Mouse (Mus musculus): ENCODE results near the gene Prdm1.
A peak's percentile ranks its signal among the peaks of the same experiment; 100 is the strongest.

Prdm1 gene

DNA sequence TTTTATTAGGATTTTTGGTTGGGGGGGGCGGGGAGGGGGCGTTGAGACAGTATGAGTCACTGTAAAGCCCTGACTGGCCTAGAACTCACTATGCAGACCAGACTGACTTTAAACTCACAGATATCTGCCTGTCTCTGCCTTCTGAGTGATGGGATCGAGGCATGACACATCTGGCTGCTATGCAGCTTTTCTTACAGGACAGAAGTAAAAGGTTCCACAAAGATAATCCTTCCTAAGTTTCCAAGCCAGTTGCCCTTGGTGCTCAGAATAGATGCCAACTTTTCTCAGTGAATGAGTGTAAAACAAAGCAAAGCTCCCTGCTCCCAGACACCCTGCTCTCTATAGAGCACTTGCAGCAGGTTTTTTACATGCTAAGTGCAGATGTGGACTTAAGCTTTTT is 112.7 kb downstream of the Prdm1 start:
- DNase-seq = no peak

DNA sequence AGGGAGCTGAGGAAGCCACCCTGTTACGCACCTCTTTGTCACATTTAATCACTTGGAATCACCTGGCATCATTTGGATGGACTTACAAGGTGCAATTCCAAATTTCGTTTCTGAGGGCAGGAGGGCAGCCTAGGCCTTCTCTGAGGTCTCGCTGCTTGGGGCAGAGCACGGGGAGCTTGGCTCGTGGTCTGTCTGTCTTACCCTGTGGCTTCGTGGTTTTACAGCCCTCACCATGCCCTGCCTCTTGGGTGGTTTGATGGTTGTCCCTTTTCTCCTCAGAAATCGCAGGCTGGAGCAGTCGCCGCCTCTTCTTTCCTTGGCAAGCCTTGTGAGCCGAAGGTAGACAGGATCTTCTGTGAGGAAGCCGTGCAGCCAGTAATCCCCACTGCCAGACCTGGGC is 118.3 kb downstream of the Prdm1 start:
- no peak for DNase-seq

DNA sequence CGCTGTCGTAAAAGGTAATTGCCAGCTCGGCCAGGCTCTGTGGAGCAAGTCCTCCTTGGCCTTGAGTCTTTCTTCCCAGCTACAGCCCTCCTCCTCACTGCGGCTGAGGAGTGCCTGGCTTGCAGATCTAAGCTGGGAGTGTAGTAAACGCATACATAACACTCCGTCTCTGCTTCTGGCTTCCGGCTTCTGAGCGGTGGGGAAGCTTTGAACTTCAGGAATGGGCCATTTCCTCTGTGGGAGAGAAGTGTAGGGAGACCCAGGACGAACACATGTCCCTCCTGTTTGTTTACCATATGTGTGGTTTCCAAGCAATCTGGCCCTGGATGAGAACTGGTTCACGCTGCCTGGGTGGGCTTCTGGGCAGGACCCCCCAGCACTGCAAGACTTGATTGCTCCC is 119.2 kb downstream of the Prdm1 start:
- no peak for DNase-seq

DNA sequence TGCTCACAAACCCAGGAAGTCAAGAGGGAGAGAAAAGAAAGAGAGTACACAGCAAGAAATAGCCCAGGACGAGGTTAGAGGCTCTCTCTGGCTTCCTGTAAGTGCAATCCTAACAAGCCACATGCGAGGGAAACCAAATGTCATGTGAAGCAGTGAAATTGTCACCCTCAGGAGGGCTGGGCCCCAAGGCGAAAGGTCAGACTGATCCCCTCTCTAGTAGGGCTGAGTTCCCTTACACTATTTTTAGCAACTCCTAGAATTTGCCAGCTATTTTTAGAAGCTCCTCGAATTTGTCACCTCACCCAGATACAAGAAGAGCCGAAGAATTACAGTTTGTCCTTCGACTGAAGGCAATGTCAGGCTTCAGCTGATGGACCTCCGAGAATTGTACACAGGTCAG is 124.9 kb downstream of the Prdm1 start:
- peak; percentile 24 for DNase-seq

DNA sequence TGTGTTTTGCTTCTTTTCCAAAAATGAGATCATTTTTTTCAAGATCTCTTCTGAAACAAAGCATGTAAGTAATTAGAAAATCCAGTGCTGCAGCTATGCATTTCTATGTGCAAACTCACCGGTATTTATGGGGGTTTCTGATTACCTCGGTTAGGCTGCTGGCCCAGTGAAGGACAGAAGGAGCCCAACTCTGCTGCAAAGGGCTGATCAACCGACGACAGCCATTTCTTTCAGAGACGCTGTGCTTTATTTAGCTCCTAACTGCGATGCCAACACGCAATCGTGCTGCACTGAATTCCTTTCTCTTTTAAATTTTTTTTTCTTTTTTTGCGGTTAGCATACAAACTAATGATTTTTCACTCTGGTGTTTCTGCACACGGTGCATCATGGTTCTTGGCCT is 126.7 kb downstream of the Prdm1 start:
- DNase-seq = no peak

DNA sequence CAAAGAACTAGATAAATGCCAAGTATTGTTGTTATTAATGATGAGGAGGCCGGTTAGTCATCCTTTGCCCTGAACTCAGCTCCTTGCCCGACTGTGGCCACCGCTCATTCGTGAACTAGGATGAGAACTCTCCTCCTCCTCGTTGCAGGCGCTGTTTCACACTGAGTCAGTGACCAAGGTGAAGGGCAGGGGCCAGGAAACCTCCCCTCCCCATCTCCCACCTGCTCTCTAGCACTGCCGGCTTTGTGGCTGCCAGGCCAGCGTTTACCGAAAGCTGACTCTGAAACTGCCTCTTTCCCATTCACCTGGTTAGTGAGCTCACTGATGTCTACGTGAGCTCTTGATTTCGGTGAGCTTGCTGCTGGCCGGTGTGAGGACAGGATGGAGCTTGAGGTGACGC is 127.7 kb downstream of the Prdm1 start:
- no peak for DNase-seq

DNA sequence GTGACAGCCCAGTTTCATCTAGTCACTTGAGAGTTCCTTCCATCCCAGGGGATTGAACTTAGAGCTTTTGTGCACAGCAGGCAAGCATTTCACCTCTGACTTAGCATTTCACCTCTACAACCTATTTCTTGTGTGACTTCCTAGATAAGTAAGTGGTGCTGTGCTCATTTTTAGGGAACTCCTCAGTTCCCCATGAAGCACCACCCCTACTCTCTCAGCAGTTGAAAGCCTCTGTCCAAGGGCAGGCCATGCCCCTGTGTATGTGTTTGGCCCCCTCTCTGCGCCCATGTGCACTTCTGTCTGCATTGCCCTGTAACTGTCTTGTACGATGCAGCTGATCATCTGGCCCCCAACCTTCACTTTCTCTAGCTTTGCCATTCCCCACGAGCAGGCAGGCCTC is 128.2 kb downstream of the Prdm1 start:
- DNase-seq = no peak

DNA sequence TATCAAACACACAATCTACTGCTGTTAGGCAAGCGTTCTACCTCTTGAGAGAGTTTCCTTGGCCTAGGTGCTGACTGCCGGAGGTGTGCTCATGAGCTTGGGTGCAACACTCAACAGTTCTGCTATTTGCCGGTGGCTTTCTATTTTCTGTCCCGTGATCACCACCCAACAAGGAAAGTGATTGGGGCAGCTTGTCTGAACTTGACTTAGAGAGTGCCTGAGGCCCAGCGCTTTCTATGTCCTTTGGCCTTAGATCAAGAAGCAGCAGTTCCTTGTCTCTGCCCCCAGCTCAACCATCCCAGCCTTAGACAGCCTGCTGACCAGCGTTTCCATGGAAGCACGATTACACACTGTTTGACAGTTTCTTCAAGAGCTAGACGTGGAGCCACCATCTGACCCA is 135.4 kb downstream of the Prdm1 start:
- DNase-seq = no peak

DNA sequence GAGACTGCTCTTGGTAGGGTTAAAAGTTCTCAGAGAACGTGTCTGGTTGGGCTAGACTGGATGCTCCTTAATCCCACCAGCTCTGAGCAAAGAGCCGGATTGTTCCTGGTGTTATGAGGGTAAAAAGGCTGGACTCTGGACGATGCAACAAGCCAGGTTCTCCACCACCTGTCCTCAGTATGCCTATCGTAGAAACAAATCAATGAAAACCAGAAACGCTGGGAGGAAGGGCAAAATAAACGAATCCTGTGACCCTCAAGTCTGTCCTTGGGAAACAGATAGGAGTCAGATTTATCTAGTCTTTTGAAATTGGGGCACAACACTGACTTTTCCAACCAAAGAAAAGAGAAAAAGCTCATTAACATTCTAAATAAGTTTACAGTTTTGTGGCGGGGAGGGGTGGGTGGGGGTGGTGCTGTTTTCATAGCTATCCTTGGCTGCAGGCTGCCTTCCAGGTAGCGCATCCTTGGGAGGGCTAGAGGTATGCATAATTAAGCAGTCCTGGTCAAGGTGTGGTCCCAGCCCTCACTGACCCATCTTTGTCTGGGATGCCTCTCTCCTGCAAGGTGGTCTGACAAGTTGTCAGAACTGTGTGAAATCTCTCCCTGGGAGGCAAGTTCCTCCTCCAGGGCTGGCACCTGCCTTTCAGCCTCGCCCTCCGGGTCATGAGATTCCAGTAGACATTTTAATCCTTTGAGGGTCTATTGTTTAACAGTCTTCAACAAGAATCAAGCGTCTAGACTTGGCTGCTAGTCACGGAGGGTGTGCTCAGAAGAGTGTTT is 136.6 kb downstream of the Prdm1 start:
- DNase-seq = no peak

DNA sequence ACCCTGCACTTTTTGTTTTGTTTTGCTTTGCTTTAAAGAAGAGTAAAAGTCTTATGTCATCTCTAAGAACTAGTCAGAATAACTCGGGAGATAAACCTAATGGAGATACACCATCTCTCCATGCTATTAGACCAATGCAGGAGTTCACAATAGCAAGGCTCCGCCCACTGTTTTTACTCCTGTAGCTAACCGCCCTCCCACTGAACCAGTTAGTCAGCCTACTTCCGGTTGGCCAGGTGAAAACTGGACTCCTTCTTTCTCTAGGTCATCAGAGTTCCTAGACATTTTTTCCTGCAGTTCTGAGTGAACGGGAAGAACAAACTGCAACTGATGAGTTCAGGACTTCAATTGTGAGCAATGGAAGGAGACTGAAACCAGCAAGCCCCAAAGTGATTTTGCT is 138.0 kb downstream of the Prdm1 start:
- no peak for DNase-seq

DNA sequence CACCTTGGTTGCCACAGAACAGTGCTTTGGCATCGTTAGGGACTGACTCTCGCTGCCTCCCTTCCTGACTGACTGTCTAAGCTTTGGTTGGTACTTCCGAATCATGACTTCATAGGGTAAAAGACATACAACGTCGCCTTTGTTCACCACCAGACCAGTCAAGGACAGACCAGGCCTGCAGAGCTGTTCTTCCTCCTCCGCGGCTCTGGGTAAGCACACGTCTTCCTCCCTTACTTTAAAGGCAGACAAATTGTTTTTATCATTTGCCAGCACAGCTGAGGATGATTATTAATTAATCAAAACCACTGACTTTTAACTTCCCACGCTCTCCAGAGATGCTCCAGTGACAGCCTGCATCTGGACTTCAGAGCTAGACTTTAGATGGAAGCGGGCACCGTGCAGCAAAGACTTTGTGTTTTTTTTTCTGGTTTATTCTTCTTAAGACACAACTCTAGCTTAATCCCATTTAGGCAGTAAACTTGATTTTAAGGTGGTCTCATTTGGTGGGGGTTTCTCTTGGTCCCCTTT is 139.5 kb downstream of the Prdm1 start:
- no peak for DNase-seq

Measured in lung, postnatal 36 days (tissue).